Mouse (Mus musculus) testis, adult 10 weeks (tissue): ENCODE results near the gene 4933406M09Rik. TPM values are rescaled to one million over a fixed set of nuclear protein-coding genes. Genes with fewer than 3 reads are reported as not detected.

Experiments
- polyA plus RNA-seq: library from polyadenylated mRNA; stranded (reverse); fragments of 350-450 nt; fragmentation: Illumina TruSeq; extraction: RNeasy Lipid Tissue Mini Kit (QIAGEN cat#74804); gene quantifications from one replicate; pipeline ENCODE4 v1.2.3, GENCODE M21; 2014; ENCODE audit warnings: low read depth, low replicate concordance

The 4933406M09Rik gene
- polyA plus RNA-seq, result 54.5 TPM

GRCm38 (mm10) chr1:134385666-134386065 is at the start of gene 4933406M09Rik:
Gene 4933406M09Rik (plus strand): TSS chr1:134385940.

GRCm38 (mm10) chr1:134361857-134362212 is 23.9 kb upstream of the 4933406M09Rik start, which contains the start of gene Tmem183a:
Gene Tmem183a (minus strand): TSS chr1:134361979.

GRCm38 (mm10) chr1:134405509-134406413 is 20.0 kb downstream of the 4933406M09Rik start, which contains the start of gene Cyb5r1:
Gene Cyb5r1 (plus strand): TSS chr1:134405559.

GRCm38 (mm10) chr1:134415168-134415831 is 29.6 kb downstream of the 4933406M09Rik start, which contains the start of gene Adipor1:
Gene Adipor1 (plus strand): TSS chr1:134415378.

Other genes starting within 250 kb of the 4933406M09Rik start
- gene Chil1, start 203.8 kb upstream of the 4933406M09Rik start, polyA plus RNA-seq, result not detected
- not detected for gene Mybph, start 192.5 kb upstream of the 4933406M09Rik start, polyA plus RNA-seq
- gene Adora1, start 150.5 kb upstream of the 4933406M09Rik start, polyA plus RNA-seq, result 11.5 TPM
- gene Myog, start 96.0 kb upstream of the 4933406M09Rik start, polyA plus RNA-seq, result not detected
- gene Ppfia4, start 53.0 kb upstream of the 4933406M09Rik start, polyA plus RNA-seq, result 0.49 TPM
- gene Tmem183a, start 24.0 kb upstream of the 4933406M09Rik start, polyA plus RNA-seq, result 52.9 TPM
- 19.4 TPM for gene Cyb5r1, start 19.6 kb downstream of the 4933406M09Rik start, polyA plus RNA-seq
- gene Adipor1, start 29.4 kb downstream of the 4933406M09Rik start, polyA plus RNA-seq, result 27.3 TPM
- 46.2 TPM for gene Klhl12, start 69.6 kb downstream of the 4933406M09Rik start, polyA plus RNA-seq
- gene Rabif, start 108.7 kb downstream of the 4933406M09Rik start, polyA plus RNA-seq, result 12.9 TPM
- gene Mgat4e, start 163.7 kb downstream of the 4933406M09Rik start, polyA plus RNA-seq, result 32.9 TPM
- gene Kdm5b, start 174.2 kb downstream of the 4933406M09Rik start, polyA plus RNA-seq, result 107 TPM